Mouse (Mus musculus): ENCODE results near the gene Sobp.

Sobp gene

GRCm38 (mm10) chr10:43033481-43034248, 140.7 kb downstream of the Sobp start:
- no peak for DNase-seq

DNA sequence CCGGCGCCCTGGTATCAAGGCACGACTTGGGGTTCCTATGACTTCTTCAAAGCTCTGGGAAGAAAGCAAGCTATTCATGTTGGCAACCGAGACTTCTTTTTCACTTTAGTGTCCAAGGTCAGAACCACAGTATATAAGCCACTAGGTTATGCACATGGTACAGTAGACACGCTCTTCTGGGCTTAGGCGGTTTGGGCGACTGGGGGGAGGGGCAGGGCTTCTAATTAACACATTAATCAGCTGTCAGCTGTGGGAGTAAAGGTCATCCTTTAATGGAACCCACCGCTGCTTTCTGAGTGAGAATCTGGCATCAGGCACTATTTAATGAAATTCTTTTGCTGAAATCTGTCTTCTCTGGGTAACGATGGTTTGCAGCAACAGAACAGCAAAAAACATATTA, 147.3 kb downstream of the Sobp start:
- peak; percentile 31 for DNase-seq

DNA sequence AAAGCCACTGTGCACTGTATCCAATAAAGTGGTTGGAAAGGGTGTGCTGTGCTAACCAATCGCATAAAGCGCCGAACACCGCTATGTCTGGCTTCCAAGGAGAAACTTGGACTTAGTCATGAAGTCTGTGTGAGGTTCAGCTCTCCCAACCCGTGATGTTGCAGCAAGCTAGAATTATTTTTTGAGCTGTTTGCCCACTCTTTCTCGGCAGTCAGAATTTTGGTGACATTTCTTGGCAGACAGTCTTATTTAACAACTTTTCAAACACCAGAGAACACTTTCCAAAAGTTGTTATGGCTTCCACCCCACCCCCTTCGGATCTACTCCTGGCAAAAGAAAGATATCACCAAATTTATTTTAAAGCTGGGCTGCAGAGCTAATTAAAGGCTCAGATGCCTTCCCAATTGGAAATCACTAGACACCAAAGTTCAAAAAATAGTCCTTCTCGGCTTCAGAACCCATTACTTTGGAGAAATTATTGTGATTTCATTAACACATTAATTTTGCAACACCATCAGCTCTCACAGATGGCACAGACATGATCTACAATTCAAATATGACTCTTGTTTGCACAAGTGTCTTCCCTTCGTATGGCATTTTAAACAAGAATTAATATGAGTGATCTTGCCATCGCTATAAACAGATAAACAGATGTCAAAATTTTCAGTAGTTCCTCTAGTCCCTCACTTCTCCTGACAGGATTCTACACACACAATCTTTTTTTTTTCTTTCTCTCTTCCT, 150.7 kb downstream of the Sobp start:
- DNase-seq, result no peak

GRCm38 (mm10) chr10:43022190-43022761, 152.1 kb downstream of the Sobp start:
- DNase-seq, result peak; percentile 12

DNA sequence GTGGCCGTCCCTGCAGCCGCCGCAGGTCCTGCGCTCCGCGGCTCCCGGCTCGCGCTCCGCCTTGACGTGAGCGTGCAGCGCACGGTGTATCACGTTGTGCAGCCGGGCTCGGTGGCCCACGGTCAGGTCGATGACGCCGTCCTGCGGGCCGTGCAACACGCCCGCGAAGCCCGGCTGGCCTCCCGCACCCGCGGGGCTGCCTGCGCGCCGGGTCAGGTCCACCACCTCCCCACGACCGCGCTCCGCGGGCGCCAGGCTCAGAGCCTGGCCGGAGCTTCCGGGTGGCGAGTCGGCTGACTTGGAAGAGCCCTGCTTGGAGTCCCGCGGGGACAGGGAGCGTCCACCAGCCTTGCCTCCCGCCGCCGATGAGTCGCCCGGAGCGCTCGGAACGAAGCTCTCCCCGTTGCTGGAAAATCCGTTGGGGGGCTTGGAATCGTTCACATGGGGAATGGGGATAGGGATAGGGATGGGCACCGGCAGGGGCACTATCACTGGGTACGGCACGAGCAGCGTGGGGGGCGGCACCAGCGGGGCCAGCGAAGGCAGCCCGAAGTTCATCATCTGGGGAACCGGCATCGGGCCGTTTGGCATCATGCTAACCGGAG, 152.7 kb downstream of the Sobp start:
- peak; percentile 56 for DNase-seq

DNA sequence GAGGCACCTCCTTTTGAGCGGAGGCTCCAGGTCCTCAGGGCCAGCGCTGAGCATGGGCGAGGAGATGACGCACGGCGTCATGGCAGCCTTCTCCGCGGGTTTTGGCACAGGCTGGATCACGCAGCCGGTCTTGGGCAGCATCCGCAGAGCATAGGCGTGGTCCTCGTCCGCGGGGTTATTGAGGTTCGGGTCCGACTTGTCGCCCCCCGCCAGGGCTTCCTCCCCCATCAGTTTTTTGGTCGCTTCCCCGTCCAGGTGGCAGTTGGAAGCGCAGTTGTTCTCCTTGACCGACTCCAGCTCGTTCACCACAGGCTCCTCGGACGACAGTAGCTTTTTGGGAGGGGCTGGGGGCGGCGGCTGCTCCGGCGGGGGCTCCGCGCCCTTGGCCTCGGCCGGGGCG, 153.3 kb downstream of the Sobp start:
- peak; percentile 20 for DNase-seq

DNA sequence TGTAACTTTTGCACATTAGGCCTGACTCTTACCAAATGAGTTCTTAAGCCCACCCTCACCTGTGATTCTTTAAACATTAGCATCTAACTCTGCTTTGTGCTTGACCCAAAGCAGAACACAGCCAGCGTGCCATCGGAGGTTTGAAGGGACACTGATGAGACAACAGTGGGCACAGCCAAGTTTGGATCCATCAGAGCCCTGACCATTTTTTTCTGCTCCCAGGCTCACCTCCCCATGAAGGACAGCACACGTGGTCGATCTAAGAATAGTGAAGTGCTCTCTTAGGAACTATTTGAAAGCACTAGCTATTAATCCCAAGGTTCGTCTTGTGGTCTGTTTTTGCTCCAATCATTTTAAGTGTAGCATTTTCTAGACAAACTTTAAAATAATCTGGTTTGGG, 159.5 kb downstream of the Sobp start:
- DNase-seq, result no peak

DNA sequence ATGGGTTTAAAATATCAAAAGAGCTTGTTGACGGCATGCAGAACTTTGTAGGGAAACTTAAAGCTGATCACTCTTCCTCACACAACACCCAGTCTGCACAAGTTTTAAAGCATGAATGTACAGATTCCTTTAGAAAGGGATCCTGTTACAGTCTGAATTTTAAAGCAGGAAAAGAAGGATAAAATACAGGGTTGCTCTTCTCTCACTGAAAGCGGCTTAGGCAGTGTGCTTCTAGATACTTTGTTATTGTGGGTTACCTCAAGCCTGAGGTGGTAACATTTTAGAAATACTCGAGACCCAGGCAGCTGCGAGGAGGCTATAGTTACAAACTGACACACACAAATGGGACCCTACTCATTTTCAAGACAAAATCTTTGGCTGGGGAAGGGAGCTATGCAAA, 160.0 kb downstream of the Sobp start:
- no peak for DNase-seq

GRCm38 (mm10) chr10:43008116-43008515, 166.2 kb downstream of the Sobp start:
- no peak for DNase-seq

DNA sequence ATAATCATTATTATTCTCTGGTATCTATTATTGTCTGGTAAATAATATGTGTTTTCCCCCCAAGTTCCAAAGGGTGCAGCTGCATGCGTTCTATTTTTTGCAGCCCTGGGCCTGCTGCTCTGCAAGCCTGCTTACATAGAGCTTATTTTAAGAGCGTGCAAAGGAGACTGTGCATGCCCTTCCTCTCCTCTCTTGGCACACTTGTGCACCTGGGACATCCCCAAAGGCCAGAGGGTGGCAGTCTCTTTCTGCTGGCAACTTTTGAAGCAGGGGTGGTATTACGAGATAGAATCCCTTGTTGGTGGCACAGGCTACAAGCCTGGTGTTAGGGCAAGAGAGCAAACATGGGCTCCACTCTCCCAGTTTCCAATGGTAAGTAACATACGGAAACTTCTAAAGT, 167.8 kb downstream of the Sobp start:
- DNase-seq, result no peak

DNA sequence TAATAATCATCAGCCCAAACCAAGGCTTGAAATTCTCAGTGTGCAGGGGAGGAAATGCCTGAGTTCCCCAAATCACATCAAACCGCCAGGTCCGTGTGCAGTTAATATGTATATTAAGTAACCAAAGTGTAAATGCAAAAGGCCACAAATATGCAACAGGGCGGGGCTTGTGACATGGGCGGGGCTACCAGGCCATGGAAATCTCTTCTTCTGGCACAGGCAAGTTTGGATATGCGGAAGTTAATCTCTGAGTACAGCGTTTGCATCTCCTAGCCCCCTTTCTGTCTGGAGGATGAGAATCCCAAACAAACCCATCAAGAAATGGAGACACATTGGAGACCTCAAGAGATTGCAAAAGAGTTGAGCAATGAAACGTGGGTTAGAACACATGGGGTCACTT, 168.7 kb downstream of the Sobp start:
- no peak for DNase-seq

DNA sequence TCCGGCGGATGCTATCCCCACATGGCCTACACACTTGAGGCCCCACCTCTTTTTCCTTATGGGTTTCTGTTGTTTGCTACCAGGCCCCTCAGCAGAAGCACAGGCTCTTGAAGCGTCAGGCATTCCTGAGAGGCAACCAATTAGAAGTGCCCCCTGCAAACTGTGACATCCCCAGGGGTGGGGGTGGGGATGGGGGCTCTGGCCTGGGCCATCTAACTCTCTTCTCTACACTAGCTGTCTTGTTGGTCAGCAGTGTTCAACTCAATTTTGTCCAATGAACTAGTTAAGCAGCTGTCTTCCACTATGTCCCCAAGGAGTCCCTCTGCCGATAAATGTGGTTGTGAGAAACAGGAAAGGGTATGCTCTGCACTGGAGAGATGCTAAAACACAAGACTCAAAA, 169.3 kb downstream of the Sobp start:
- DNase-seq, result no peak

- no peak for DNase-seq
Measured at GRCm38 (mm10) chr10:43004174-43004734, 170.1 kb downstream of the Sobp start.

DNA sequence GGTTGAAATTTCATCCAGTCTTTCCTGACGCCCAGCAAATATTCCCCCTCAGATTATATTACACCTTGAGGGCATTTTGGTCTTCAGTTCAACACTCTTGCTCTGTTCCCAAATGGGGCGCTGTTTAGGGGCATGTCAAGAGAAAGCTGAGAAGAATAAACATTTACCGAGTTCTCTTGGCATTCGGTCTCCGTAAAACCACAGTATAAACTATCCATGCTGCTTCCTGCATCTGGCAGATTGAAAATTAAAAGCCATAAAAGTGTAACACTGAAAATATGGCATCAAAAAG, 170.9 kb downstream of the Sobp start:
- no peak for DNase-seq

- DNase-seq, result peak; percentile 43
Measured at GRCm38 (mm10) chr10:43002721-43003465, 171.4 kb downstream of the Sobp start.

GRCm38 (mm10) chr10:43002066-43002678, 172.2 kb downstream of the Sobp start:
- DNase-seq, result peak; percentile 77

- no peak for DNase-seq
Measured at GRCm38 (mm10) chr10:43001433-43001832, 172.9 kb downstream of the Sobp start.

GRCm38 (mm10) chr10:42999324-42999723, 175.0 kb downstream of the Sobp start:
- no peak for DNase-seq

- no peak for DNase-seq
Measured at GRCm38 (mm10) chr10:42997278-42997677, 177.1 kb downstream of the Sobp start.

- no peak for DNase-seq
Measured at GRCm38 (mm10) chr10:42995484-42995895, 178.8 kb downstream of the Sobp start.

- peak; percentile 56 for DNase-seq
Measured at GRCm38 (mm10) chr10:42994331-42994782, 180.0 kb downstream of the Sobp start.

- DNase-seq, result no peak
Measured at GRCm38 (mm10) chr10:42991018-42991417, 183.3 kb downstream of the Sobp start.
